Mouse (Mus musculus) telencephalon, adult 2 months (tissue): ENCODE data around the gene Vps13d.

Experiments
- DNase-seq: peaks from one replicate; pipeline ENCODE4 v3.0.0-alpha.2; 2011; ENCODE audit warnings: low read depth, low spot score

Vps13d gene

DNA sequence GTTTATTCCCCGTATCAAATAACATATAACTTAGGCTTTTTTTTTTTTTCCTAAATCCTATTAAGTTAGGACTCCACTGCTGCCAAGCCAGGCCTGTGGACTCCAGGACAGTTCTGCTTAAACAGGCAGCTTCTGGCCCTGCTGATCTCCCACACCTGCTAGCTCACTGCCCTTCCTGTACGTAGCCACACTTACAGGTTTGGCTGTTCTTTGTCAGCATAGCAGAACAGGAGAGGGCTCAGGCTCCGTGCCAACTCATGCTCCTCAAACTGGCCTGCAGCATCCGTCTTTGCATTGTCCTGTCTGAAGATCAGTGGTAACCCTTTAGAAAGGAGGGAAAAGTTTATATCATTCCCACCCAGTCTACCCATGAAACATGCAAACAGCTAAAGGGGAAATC lies 108.3 kb downstream of the Vps13d start:
- no peak for DNase-seq

DNA sequence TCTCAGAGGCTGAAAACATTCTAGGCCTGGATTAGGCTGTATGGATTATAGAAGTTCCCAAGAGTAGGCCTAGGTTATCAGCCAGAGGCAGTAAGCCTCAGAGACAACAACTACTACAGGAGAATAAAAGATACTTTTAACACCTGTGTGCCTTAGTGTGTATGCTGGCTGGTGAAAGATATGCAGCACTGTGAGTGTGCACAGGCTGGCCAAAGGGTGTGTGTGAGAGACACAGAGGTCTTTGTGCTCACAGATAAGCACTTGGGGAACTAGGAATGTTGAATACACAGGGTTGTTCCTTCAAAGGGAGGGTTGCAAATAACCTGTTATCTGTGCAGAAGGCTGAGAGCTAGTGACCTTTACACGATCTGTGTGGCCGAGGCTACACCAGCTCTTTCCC lies 115.5 kb downstream of the Vps13d start:
- no peak for DNase-seq

DNA sequence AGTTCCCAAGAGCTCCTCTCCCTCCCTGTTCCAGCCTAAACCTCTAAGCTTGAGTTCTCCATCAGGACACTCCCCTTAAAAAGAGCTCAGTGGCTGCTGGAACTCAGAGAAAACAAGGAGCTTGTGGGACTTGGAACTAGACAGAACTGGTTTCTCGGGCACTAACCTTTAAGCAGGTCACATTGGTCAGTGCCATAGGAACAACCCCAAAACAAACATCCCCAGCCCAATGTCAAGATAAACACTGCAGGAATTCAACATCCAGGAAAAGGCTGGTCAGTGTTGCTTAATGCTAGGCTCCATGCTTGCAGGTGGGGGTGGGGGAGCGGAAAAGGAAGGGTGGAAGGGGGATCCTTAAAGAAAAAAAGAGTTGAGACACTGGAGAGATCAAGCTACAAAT lies 120.5 kb downstream of the Vps13d start:
- no peak for DNase-seq

DNA sequence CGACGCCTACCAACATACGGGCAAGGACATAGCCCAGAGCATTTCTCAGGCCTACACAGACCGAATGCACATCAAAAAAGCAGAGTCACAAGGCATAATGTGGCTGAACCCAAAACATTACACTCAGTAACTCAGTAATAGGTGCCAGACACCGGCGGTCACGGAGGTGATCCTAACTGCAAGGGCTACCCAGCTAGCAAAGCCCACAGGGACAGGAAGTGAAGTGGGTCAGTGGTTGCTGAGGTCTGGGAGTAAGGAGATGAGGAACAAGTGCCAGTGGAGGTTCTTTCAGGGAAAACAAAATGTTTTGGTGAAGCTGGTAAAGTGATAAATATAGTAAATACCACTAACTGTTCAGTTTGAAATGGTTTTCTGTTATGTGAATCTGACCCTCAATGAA lies 121.1 kb downstream of the Vps13d start:
- DNase-seq = no peak

DNA sequence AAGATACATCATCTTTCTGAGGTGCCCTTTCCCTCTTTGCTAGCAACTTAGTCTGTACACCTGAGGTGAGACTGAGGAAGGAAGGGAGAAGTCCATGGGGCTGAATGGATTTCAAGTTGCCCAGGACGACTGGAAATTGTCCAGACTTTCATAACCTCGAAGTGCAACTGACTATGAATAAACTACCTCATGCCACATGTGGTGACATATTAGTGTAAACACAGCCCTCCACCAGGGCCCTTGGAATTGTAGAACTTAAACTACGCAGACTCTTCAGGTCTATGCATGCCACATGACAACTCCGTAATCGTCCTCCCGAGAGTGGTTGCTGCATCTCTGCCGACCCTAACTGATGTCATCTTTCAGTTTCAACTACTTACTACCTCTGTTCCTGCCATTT lies 122.9 kb downstream of the Vps13d start:
- DNase-seq = no peak

DNA sequence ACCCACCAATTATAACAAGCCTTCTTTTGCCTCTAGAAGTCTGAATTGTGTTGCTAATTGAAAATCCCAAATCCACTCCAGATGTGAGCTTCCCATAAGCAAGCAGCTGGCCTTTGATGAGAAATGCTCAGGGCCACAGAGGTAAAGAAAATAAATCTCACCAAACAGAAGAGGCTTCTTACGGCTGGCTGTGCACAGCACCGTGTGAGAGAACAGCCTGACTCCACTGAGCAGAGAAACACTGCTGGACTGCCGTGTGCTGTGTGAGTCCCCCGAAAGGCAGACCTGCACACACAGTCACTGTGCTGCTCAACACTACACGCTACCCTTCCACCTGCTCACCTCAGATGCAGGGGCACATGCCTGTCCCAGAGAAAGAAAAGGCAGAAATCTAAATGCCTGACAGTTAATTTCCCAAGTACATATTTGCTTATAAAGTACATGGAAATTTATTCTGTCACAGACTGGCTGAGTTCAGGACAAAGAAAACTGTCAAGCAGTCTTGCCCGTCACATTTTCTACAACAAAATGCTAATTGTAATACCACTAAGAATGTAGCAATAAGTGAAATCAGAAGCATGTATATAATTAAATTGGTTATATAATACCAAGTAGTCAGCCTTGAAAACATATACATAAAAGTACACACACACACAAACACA lies 127.7 kb downstream of the Vps13d start:
- DNase-seq = no peak

DNA sequence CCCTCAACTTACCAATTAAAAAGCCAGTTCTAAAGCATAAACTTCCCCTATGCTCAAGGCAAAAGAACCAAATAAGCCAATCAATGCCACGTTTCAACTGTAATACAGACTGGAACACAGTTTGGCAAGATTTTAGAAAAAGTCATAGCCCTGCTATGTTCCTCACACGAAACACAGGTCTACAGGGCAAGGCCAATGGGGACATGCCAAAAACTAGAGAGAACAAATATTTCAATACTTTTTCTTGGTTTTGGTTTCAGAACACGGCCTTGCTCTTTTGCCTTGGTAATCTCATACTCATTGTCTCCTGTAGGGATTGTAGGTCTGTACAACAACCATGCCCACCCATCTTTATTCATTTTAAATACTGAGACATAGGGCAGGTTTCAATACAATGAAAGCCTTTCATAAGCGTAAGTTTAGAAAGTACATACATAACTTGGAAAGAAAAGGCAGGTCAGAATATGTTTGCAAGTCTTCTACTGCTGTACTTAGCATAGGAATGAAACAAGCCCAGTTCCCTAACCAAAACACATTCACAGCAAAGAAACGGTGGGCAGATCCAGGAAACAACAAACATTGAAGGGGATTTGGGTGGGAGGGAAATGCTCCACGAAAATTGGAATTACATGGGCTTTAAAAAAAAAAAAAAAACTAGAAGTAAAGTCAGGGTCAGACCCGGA lies 128.3 kb downstream of the Vps13d start:
- DNase-seq = no peak

DNA sequence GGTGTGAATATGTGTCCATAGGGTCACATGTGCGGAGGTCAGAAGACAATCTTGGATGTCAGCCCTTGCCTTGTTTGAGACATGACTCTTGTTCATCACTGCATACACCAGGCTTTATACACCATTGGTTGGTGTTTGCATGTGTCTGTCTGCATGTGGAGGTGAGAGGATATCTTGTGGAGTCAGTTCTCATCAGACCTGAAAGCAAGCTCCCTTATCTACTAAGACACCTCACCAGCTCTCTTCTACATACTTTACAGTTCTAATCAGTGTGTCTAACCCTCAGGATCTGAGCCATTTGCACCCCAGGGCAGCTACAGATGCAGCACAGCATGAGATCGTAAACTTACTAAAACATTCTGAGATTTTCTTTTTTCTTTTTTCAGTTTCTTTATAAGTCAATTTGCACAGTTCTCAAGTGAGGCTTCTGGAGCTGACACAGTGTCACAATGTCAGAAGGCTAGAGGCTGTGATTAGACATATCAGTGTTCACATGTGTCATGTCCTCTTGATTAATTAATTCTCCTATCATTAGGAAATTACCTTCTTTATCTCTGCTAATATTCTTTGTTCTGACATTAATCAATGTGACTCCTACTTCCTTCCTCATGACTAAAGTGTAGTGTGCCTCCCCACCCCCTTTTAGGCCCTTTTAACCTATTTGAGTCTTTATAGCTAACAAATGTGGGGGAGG lies 135.9 kb downstream of the Vps13d start:
- DNase-seq = no peak

DNA sequence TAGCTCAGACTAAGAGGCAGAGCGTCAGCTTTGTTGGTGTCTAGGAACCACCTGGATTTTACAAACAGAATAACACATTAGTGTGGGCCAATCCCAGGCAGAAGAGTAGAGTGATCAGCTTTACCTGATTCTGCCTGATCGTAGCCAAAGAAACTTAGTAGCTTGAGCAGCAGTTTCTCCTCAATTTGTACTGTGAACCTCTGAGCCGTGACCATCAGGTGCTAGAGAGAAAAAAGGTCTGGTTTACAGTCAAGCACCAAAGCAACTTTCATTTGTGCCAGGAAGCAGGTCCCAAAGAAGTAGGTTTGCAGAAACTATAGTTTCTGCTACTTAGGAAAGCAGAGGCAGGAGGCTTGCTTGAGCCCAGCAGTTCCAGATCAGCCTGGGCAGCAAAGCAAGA lies 138.5 kb downstream of the Vps13d start:
- DNase-seq = no peak

DNA sequence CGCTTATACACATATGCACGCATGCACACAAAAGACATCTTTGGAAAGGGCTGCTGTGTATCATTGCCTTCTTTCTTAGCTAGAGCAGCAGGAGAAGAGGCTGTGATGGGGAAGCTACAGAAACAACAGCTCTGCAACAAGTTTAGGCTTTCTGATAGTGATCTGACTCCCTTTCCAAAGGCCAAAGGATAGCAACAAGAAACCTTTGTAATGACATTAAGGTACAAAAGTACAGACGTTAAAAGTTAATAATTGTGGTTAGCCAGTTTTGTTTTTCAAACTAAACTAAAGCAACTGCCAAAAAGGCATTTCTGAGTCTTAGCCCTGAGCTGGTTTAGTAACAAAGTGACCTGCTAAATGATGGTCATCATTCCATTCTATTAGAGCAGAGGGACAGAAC lies 139.0 kb downstream of the Vps13d start:
- no peak for DNase-seq

DNA sequence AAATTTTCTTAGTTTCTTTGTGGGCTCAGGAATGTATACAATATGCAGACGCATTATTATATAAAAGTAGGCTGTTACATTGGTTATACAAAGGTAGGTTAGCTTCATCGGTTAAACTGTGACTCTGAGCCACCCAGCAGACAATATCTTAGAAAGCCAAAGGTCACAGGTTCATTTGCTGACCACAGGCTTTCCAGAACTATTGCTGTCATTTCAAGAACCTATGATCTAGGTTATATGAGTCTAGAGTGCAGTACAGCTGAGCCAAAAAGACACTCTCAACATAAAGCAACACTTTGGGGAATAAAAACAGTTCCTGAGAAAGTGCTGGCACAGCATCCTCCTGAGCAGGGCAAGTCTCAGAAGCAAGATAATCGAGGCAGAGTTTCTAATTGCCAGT lies 140.4 kb downstream of the Vps13d start:
- no peak for DNase-seq

DNA sequence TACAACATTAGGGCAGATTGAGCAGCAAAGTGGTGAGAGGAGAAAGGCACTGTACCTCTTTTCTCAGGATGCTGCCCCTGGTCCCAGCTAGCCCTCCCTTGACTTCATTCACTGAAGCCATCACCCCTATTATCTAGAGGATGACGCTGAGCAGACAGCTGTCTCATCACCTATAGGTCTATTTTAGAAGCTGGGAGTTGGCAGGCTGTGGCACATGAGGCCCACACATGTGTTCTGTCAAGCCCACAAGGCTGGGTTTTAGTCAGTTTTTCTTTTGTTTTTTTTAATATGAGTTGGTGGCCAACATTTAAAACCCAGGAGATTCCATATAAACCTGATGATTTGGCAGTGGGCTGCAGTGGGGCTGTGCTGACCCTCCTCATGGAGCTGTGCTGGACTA lies 142.1 kb downstream of the Vps13d start:
- DNase-seq = peak; percentile 47

DNA sequence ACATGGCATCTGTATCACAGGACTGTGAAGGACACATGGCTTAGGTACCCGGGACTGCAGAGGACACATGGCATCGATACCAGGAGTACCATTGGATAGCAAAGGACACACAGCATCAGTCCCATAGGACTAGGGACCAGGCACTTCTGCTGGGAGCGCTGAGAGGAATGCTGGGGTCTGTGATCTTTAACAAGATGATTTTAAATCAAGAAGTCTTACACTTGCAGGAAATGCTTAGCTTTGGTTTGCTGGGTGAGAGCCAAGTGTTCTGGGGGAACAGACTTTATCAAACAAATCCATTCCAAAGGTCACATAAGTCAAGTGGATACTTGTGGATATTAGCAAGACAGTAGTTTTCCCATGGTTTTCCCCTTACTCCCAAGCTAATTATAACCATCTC lies 142.5 kb downstream of the Vps13d start:
- DNase-seq = no peak

DNA sequence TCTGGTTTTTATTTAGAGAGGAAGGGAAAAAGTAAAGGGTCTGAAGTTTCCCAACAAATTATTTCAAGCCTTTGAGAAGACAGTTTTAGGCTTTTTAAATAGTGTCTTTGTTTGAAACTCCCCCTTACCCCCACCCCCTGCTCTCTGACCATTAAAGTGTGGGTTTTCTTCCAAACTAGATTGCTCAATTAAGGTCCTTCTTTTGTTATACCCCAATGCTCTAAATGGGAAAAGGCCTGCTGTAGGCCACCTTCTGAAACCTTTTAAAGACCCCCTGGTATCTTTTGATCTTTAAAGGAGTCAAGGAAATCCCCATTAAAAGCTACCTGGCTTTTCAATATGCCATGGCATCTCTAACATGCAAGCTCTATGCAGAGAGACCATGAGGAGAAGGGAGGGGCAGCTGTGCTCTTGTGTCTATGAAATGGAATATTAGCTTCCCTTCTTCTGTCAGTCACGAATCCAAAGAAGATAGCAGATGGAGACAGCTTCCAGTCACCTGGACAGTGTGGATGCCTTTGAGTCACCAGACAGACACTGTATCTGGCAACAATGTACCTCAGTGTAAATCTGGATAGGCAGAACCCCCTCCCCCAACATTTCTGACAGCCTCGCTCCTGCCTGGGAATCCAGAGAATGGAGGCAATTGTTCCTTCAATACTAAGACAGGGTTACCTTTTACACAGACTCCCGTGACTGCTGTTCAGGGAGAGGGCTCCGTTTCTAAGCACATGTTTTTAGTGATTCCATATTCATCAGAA lies 143.4 kb downstream of the Vps13d start:
- no peak for DNase-seq

DNA sequence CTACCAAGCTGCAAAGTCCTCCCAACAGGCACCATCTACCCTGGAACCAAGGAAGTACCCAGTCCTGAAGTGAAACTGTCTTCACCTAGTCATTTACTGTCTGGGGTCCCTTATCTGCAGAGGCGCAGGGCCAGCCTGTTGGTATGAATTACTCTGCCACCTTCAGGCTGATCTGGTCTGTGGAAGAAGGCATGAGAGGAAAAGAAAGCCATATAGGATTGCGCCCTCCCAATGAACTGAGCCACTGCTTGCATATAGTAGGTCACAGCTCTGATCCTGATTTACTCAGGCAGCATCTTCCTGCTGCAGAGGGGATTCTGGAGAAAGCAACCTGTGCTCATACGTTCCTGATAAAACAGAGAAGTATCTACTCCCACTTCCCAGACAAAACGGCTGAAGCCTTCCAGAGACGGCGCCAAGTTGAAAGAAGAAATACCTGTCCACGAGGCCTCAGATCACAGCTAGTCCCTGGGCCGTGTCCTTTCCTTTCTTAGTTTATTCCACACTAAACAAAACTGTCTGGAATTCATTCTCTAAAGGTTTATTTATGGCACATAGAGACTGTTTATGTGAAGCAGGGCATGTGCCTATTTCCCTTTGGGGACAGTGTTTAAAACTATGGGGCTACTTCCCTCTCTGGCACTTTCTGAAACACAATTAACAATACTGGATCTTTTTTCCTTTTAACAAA lies 144.1 kb downstream of the Vps13d start:
- no peak for DNase-seq

DNA sequence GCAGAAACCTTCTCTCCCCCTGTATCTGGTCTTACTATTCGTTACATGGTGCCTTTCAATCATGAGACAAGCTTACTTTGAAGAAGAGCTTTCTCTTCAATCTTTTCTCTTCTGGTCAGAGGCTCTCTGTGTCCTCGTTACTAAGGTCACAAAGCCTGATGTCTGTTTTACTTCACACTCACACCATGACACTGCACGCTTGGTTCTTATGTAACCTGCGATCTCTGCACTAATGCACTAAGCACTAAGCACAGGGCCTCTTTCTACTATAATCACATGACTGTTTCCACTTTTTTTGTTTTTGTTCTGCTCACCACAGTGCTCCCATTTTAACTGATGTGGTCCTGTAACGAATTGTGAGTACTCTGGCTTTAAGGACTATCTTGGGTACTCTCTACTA lies 146.8 kb downstream of the Vps13d start:
- DNase-seq = no peak

DNA sequence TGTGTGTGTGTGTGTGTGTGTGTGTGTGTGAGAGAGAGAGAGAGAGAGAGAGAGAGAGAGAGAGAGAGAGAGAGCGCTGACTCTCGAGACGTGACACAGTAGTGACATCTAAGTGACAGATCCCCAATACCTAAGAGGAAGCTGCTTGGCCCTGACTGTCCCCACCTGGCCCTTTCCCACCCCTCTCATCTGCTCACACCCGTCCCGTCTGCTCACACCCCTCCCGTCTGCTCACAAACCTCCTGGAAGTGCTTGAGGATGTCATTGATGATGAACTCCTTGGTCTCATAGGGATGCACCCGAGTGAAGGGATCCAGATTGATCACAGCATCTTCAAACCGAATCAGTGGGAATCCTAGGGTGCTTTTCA lies 148.8 kb downstream of the Vps13d start:
- DNase-seq = no peak

DNA sequence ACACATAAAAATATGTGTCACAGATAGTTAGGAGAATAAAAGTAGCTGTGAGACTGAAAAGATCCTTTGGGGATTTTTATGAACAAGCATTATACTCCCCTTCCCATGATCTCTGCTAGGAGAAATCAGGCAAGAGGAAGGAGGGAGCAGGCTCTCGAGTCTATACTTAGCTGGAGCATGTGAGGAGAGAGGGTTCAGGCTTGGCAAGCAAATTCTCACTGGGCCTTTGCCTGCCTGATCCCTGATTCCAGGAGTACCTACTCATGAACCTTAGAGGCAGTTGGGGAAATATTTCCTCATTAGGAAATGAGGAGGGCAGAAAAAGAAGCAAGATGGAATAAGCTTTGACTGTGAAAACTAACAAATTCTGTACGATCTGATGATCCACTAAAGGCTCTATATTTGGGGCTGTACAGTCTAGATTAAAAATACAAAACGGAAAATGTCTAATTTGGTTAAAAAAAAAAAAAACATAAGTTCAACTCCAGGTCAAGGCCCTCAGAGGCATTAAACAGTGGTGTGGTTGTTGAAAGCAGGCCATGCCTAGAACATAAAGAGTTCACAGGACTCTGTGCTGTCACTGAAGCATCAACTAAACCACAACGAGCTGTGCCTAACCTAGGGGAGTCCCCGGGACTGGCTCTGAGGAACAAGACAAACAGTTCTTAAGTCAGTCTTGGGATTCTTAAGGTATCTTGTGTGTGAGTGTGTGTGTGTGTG lies 149.3 kb downstream of the Vps13d start:
- DNase-seq = no peak

DNA sequence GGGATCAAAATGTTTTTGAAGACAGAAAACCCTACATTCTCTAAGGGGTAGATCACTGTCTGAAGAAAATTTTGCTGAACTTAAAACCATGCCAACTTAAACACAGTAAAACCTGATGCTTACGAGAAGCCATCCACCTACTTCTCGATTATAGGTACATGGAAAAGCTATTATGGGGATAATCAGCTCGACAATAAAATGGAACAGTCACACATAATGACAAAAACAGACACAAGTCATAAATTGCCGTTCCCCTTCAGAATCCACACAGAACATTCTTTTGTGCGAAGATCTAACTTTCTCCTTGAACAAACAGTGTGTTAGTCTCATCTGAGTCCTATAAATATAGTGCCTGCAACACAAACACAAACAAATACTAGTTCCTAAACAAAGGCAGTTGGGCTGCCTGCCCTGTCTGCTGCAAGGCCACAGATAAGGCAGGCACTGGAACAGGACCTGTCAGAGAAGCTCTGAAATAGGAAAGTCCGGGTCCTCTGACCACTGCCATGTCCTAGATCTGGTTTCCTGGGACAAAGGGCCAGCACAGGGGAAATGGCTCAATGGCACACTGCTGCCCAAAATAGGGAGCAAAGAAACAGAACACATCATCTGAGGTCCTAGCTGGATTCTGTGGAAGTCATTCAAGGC lies 153.5 kb downstream of the Vps13d start:
- no peak for DNase-seq

DNA sequence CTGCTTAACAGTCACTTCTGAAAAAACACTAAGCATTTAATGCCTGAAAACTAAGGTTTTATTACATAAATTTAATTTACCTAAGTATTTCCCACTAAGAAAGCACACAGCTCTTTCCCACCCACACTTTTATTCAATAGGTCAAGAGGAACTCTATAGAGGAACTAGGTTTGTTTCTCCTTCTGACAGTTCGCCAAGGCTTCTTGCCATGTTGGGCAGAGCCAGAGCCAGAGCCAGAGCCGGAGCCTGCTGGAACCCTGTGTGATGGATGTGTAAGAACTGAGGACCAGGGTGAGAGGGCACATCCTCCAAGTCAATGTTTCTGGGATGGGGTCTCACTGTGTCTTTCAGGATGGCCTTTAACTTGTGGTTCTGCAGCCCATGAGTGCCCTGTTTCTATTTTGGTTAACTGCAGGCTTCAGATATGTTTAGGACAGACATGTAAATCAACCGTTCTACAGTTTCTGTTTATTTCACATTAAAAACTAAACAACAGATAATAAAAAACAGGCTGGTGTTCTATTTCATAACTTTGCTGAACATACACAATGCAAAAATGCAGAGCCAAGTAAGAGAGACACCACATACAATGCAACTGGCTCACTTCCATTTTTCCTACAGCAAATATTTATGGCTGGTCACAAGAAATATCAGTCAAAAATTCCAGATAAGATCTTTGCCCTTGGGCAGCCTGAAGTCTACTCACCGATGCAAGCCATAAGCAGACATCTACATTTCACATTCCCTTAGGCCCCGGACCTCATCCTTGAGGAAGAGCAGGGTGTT lies 157.0 kb downstream of the Vps13d start:
- DNase-seq = no peak
